ENCODE assay signal across 8 mouse cellular contexts in the genomic region with DNA sequence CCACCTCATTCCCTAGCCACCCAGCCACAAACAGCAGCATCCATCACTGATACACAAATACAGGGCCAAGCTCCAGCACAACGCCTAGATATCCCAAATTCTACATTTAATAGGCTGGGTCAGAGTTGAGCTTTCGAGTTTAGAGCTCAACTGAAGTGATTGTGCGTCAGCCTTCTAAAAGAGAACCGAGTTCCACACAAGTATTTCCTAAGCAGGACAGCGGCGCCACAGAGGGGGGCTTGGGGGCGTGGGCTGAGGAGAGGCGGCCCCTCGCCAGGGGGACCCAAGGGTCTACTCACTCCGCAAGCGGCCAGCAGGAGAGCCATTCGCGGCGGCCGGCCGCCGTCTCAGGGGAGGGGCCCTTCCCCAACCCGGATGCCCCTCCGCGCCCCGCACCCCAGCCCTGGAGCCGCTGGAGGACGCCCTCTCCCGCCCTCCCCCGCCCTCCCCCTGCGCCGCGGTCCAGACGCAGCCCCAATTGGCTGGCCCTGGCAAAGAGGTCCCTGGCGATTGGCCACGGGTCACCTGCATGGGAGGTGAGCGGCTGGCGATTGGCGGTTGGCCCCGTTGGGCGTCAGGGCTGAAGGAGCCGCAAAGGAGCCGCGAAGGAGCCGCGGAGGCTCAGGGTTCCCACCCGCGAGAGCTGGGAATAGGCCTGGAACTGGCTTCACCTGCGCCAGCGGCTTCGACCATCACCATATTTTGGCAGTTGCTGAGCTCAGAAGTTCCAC.
DNase-seq lines count a peak whose midpoint lies in the region; ATAC-seq and TF ChIP-seq lines count a peak whose summit lies in the region.

No protein-coding gene starts in this region.

- peak overlapping the region; percentile 64 for H3K27ac ChIP-seq in MEL (ENCODE audit: control insufficient read depth, low read depth, low read length)
- H3K27ac ChIP-seq in cerebellum, adult 2 months (ENCODE audit: insufficient read depth, low read length), result peak overlapping the region; percentile 42; the same call in 1 of the 2 replicates
- H3K27ac ChIP-seq in forebrain, postnatal 0 days (ENCODE audit: low read depth, low read length), result 0 out of 2 replicates have a peak overlapping the region, but pooled peaks have one; percentile 15
- peak overlapping the region; percentile 85 for H3K27ac ChIP-seq in lung, embryonic 15.5 days

- peaks cover 2% of the 10 kb centered on the region for H3K79me2 ChIP-seq in MEL (ENCODE audit: control insufficient read depth, insufficient read depth, low read length, poor library complexity)

- H3K36me3 ChIP-seq in MEL (ENCODE audit: control insufficient read depth in 1 of 2, insufficient read depth in 2 of 2, low read length in 2 of 2), result peaks cover 0 to 16% of the 10 kb centered on the region in 2 experiments; a peak in 2 of 4 replicates
- H3K36me3 ChIP-seq in forebrain, postnatal 0 days (ENCODE audit: insufficient read depth), result no peaks in the 10 kb centered on the region
- no peaks in the 10 kb centered on the region for H3K36me3 ChIP-seq in lung, embryonic 15.5 days

- peak; percentile 96 for ATAC-seq in forebrain, postnatal 0 days
- ATAC-seq in lung, embryonic 15.5 days (ENCODE audit: borderline replicate concordance, extremely low read depth, low FRiP score, low TSS enrichment), result peak; percentile 98

- H3K4me3 ChIP-seq in MEL (ENCODE audit: control insufficient read depth in 1 of 2, insufficient read depth in 1 of 2, low read depth in 2 of 2, low read length in 2 of 2), result peak overlapping the region; percentile 93 to 100
- H3K4me3 ChIP-seq in cerebellum, adult 2 months (replicated peaks; ENCODE audit: insufficient read depth, low read depth, low read length), result peak overlapping the region; percentile 80
- peak overlapping the region; percentile 46 for H3K4me3 ChIP-seq in forebrain, postnatal 0 days (ENCODE audit: low read depth, low read length)
- H3K4me3 ChIP-seq in lung, embryonic 15.5 days, result peak overlapping the region; percentile 54

- no peaks in the 10 kb centered on the region for H3K27me3 ChIP-seq in MEL (ENCODE audit: control insufficient read depth in 1 of 2, insufficient read depth in 2 of 2, low read length in 2 of 2)
- no peaks in the 10 kb centered on the region for H3K27me3 ChIP-seq in cerebellum, adult 2 months (ENCODE audit: control insufficient read depth, insufficient read depth, low read length)
- H3K27me3 ChIP-seq in forebrain, postnatal 0 days (ENCODE audit: insufficient read depth, low read length), result no peaks in the 10 kb centered on the region
- no peaks in the 10 kb centered on the region for H3K27me3 ChIP-seq in lung, embryonic 15.5 days

- peak overlapping the region; percentile 86 for H3K9ac ChIP-seq in MEL (ENCODE audit: control insufficient read depth, low read depth, low read length, poor library complexity, severe bottlenecking)
- H3K9ac ChIP-seq in forebrain, postnatal 0 days, result peak overlapping the region; percentile 51
- H3K9ac ChIP-seq in lung, embryonic 15.5 days, result peak overlapping the region; percentile 53

- TF ChIP-seq CTCF in MEL (IDR thresholded peaks at IDR 0.05 in 2 of 3, conservative IDR thresholded peaks at IDR 0.05 in 1 of 3; ENCODE audit: control insufficient read depth in 1 of 3, insufficient read depth in 1 of 3, low read depth in 2 of 3, low read length in 3 of 3, poor library complexity in 1 of 3, severe bottlenecking in 1 of 3), result no peak
- TF ChIP-seq CTCF in cerebellum, adult 2 months (IDR thresholded peaks at IDR 0.05; ENCODE audit: borderline replicate concordance, insufficient read depth, low read depth, low read length), result no peak
- no peak for TF ChIP-seq CTCF in forebrain, postnatal 0 days (IDR thresholded peaks at IDR 0.05; ENCODE audit: low read depth)

- peak overlapping the region; percentile 79 for H3K4me2 ChIP-seq in forebrain, postnatal 0 days (ENCODE audit: low read depth)
- peak overlapping the region; percentile 61 for H3K4me2 ChIP-seq in lung, embryonic 15.5 days

- TF ChIP-seq RAD21 in MEL (IDR thresholded peaks at IDR 0.05; ENCODE audit: low read depth, low read length), result no peak

- peak; percentile 96 for DNase-seq in MEL (ENCODE audit: low read depth, low spot score)
- DNase-seq in cerebellum, adult 2 months, result peak; percentile 97
- DNase-seq in forebrain, postnatal 0 days, result peak; percentile 84
- peak; percentile 96 for DNase-seq in heart, postnatal 4 days
- DNase-seq in layer of hippocampus, adult 8-10 months (ENCODE audit: low spot score in 2 of 2), result peak; percentile 56 to 69
- DNase-seq in ovary, adult 18-20 months (ENCODE audit: low spot score), result peak; percentile 90
- peak; percentile 93 for DNase-seq in thymus, postnatal 0 days (ENCODE audit: low spot score)

- TF ChIP-seq EP300 in MEL (IDR thresholded peaks at IDR 0.05; ENCODE audit: low read depth in 1 of 2, low read length in 2 of 2), result no peak

- no peaks in the 10 kb centered on the region for H3K9me3 ChIP-seq in MEL (replicated peaks; ENCODE audit: insufficient read depth, low read length)
- no peaks in the 10 kb centered on the region for H3K9me3 ChIP-seq in forebrain, postnatal 0 days (ENCODE audit: low read length)
- H3K9me3 ChIP-seq in lung, embryonic 15.5 days, result no peaks in the 10 kb centered on the region

- peak; percentile 60 to 78 for TF ChIP-seq POLR2A in MEL (IDR thresholded peaks at IDR 0.05; ENCODE audit: control insufficient read depth in 1 of 2, insufficient read depth in 1 of 2, low read depth in 1 of 2, low read length in 2 of 2, poor library complexity in 1 of 2)
- TF ChIP-seq POLR2A in cerebellum, adult 2 months (IDR thresholded peaks at IDR 0.05; ENCODE audit: borderline replicate concordance, insufficient read depth, low read length), result peak; percentile 53; the same call in 1 of the 2 replicates

- under 1% methylated on average over 44 of the region's 46 CpGs for WGBS in cerebellum, adult 2 months
- under 1% methylated on average over 30 of the region's 46 CpGs for WGBS in forebrain, postnatal 0 days
- 0% methylated on average over 38 of the region's 46 CpGs for WGBS in lung, embryonic 15.5 days

- H3K4me1 ChIP-seq in MEL (ENCODE audit: control insufficient read depth in 1 of 2, insufficient read depth in 2 of 2, low read length in 2 of 2), result peaks cover 3 to 7% of the 10 kb centered on the region in 2 experiments
- peaks cover 3% of the 10 kb centered on the region; the same call in 1 of the 2 replicates for H3K4me1 ChIP-seq in cerebellum, adult 2 months (ENCODE audit: control insufficient read depth, insufficient read depth, low read length)
- H3K4me1 ChIP-seq in forebrain, postnatal 0 days (ENCODE audit: insufficient read depth), result 0 out of 2 replicates have a peak, but pooled peaks cover 7% of the 10 kb centered on the region
- peaks cover 35% of the 10 kb centered on the region for H3K4me1 ChIP-seq in lung, embryonic 15.5 days

TF ChIP-seq in MEL, 35 proteins besides CTCF, POLR2A, EP300 and RAD21:
- TF ChIP-seq MAX (IDR thresholded peaks at IDR 0.05; ENCODE audit: low read length) (peak; percentile 68), ZMIZ1 (IDR thresholded peaks at IDR 0.05; ENCODE audit: low read depth, low read length) (peak; percentile 68; the same call in 1 of the 2 replicates), GABPA (IDR thresholded peaks at IDR 0.05; ENCODE audit: low read depth, low read length) (no peak), USF1 (IDR thresholded peaks at IDR 0.05; ENCODE audit: low read depth, low read length) (peak; percentile 81), E2F4 (IDR thresholded peaks at IDR 0.05; ENCODE audit: borderline replicate concordance, low read depth, low read length) (no peak), MEF2A (IDR thresholded peaks at IDR 0.05; ENCODE audit: extremely low read depth, insufficient replicate concordance, low read depth, low read length, poor library complexity, severe bottlenecking) (no peak), ELF1 (IDR thresholded peaks at IDR 0.05; ENCODE audit: low read depth, low read length) (no peak), MAFK (IDR thresholded peaks at IDR 0.05; ENCODE audit: borderline replicate concordance, low read depth, low read length) (no peak), KAT2A (conservative IDR thresholded peaks at IDR 0.05; ENCODE audit: low read depth, low read length) (no peak; the same call in 1 of the 2 replicates), NRF1 (IDR thresholded peaks at IDR 0.05; ENCODE audit: insufficient read depth, low read depth, low read length, poor library complexity, severe bottlenecking) (peak; percentile 22; the same call in 1 of the 2 replicates), CHD1 (IDR thresholded peaks at IDR 0.05; ENCODE audit: low read depth, low read length) (no peak), ZNF384 (IDR thresholded peaks at IDR 0.05; ENCODE audit: low read depth, low read length) (no peak), UBTF (IDR thresholded peaks at IDR 0.05; ENCODE audit: borderline replicate concordance, insufficient read depth, low read depth, low read length) (no peak), POLR2AphosphoS5 (IDR thresholded peaks at IDR 0.05; ENCODE audit: borderline replicate concordance, low read depth, low read length) (no peak), ETS1 (IDR thresholded peaks at IDR 0.05; ENCODE audit: low read depth, low read length) (0 out of 2 replicates have a peak, but pooled peaks have one; percentile 15), SMC3 (IDR thresholded peaks at IDR 0.05; ENCODE audit: low read depth, low read length) (no peak), TAL1 (IDR thresholded peaks at IDR 0.05; ENCODE audit: low read length) (no peak), HCFC1 (IDR thresholded peaks at IDR 0.05; ENCODE audit: low read depth, low read length) (peak; percentile 61), MAZ (IDR thresholded peaks at IDR 0.05; ENCODE audit: low read depth, low read length) (peak; percentile 89), POLR2AphosphoS2 (IDR thresholded peaks at IDR 0.05; ENCODE audit: low read length) (no peak), NELFE (IDR thresholded peaks at IDR 0.05; ENCODE audit: low read depth, low read length) (peak; percentile 78), TBP (IDR thresholded peaks at IDR 0.05; ENCODE audit: low read depth, low read length) (no peak), CHD2 (IDR thresholded peaks at IDR 0.05; ENCODE audit: low read length) (peak; percentile 52), TCF12 (IDR thresholded peaks at IDR 0.05; ENCODE audit: low read depth, low read length) (0 out of 2 replicates have a peak, but pooled peaks have one; percentile 14), SIN3A (IDR thresholded peaks at IDR 0.05; ENCODE audit: low read length) (peak; percentile 59), RCOR1 (IDR thresholded peaks at IDR 0.05; ENCODE audit: low read depth, low read length) (0 out of 2 replicates have a peak, but pooled peaks have one; percentile 11), JUND (IDR thresholded peaks at IDR 0.05; ENCODE audit: low read depth, low read length) (no peak), MYC (IDR thresholded peaks at IDR 0.05; ENCODE audit: low read depth, low read length) (no peak)
TF ChIP-seq in MEL: peak in this region for 12.

Comparison
In these comparisons a context has a peak if more than half of its experiments do, and no peak if none do; other contexts are left out.
1. Peak in every context shown above with its lines: DNase-seq, ATAC-seq, H3K4me3 ChIP-seq and H3K27ac ChIP-seq.
2. H3K27ac ChIP-seq: peak in every context shown above with its lines; median percentile 85 in lung, embryonic 15.5 days; 64 in MEL; 42 in cerebellum, adult 2 months; 15 in forebrain, postnatal 0 days.
3. H3K4me3 ChIP-seq: peak in every context shown above with its lines; median percentile 96 in MEL; 80 in cerebellum, adult 2 months; 54 in lung, embryonic 15.5 days; 46 in forebrain, postnatal 0 days.